Mouse (Mus musculus) mouse embryonic stem cell (cell line): ENCODE results near the gene Asphd2.

Source experiments
- in situ Hi-C, 2 experiments: fragments of 300-500 bp; cut with MboI; formaldehyde crosslinking; loops; 1 replicate in 1 of 2; 3 replicates in 1 of 2; pipeline ENCODE4 v1.14.3; 2019 to 2020; ENCODE audit warnings: low sequenced_read_pairs in 2 of 2, low pct_unique_long_range_greater_than_20kb in 1 of 2, mixed read lengths in 1 of 2; ENCODE audit not compliant: unreplicated experiment in 1 of 2

Gene Asphd2

GRCm38 (mm10) chr5:112366879-112367278 lies 27.8 kb downstream of the Asphd2 start:
- in situ Hi-C loops: no loop called here

GRCm38 (mm10) chr5:112364184-112364797 lies 30.4 kb downstream of the Asphd2 start:
- in situ Hi-C loops: no loop called here

GRCm38 (mm10) chr5:112360077-112360476 lies 34.6 kb downstream of the Asphd2 start:
- in situ Hi-C loops: no loop called here

GRCm38 (mm10) chr5:112359520-112359919 lies 35.1 kb downstream of the Asphd2 start:
- in situ Hi-C loops: no loop called here

GRCm38 (mm10) chr5:112356322-112356721 lies 38.3 kb downstream of the Asphd2 start:
- in situ Hi-C loops: no loop called here

GRCm38 (mm10) chr5:112355910-112356309 lies 38.8 kb downstream of the Asphd2 start, which contains the start of gene Gm6583:
Gene Gm6583 (minus strand): TSS chr5:112356033.
- in situ Hi-C loops: no loop called here

GRCm38 (mm10) chr5:112355493-112355892 lies 39.2 kb downstream of the Asphd2 start:
- in situ Hi-C loops: no loop called here

GRCm38 (mm10) chr5:112349169-112349568 lies 45.5 kb downstream of the Asphd2 start:
- in situ Hi-C loops: no loop called here

- in situ Hi-C loops: no loop called here
Observed at GRCm38 (mm10) chr5:112346211-112346965, 48.3 kb downstream of the Asphd2 start.

- in situ Hi-C loops: no loop called here
Observed at GRCm38 (mm10) chr5:112344092-112344960, 50.3 kb downstream of the Asphd2 start.

GRCm38 (mm10) chr5:112343205-112343595 lies 51.5 kb downstream of the Asphd2 start:
- in situ Hi-C loops: no loop called here

GRCm38 (mm10) chr5:112342463-112343204 lies 52.0 kb downstream of the Asphd2 start, which contains the start of the genes Srrd and Hps4:
Gene Srrd (minus strand): TSS chr5:112343040.
Gene Hps4 (plus strand): TSS chr5:112343083.
- in situ Hi-C loops: no loop called here

- in situ Hi-C loops: no loop called here
Observed at GRCm38 (mm10) chr5:112339215-112339614, 55.5 kb downstream of the Asphd2 start.

- in situ Hi-C loops: no loop called here
Observed at GRCm38 (mm10) chr5:112337004-112337403, 57.7 kb downstream of the Asphd2 start.

GRCm38 (mm10) chr5:112335473-112335872 lies 59.2 kb downstream of the Asphd2 start:
- in situ Hi-C loops: no loop called here
